Mouse (Mus musculus): Measurements from ENCODE around the gene Canx. TPM values are rescaled to one million over a fixed set of nuclear protein-coding genes. Genes with fewer than 3 reads are reported as not detected.
"Not testable (repeated sequence)": the region's sequence is repeated elsewhere in the genome, so short reads cannot be mapped to it uniquely, and the experiment has no call there.

The Canx gene
- total RNA-seq, 2 experiments from 2014 or later, result 365 to 415 TPM

- peak in 1 of 2 experiments; percentile 15 for DNase-seq (ENCODE audit: low spot score in 2 of 2)
- Histone ChIP-seq H3K4me3 (peak overlapping the region; percentile 96), H3K27ac (peak overlapping the region; percentile 95)
- TF ChIP-seq CTCF (conservative IDR thresholded peaks at IDR 0.05), result no peak
Measured at GRCm38 (mm10) chr11:50324751-50325471, 562 bp downstream of the Canx start.

GRCm38 (mm10) chr11:50323843-50324242 is 1.6 kb downstream of the Canx start:
- no peak for TF ChIP-seq CTCF (conservative IDR thresholded peaks at IDR 0.05)
- H3K27ac ChIP-seq, result no peak overlapping the region
- no peak for DNase-seq (ENCODE audit: low spot score in 2 of 2)
- peak overlapping the region; percentile 96 for H3K4me3 ChIP-seq

- no peak for TF ChIP-seq CTCF (conservative IDR thresholded peaks at IDR 0.05)
- no peak for DNase-seq (ENCODE audit: low spot score in 2 of 2)
- Histone ChIP-seq H3K27ac (no peak overlapping the region), H3K4me3 (no peak overlapping the region)
Measured at GRCm38 (mm10) chr11:50322345-50322744, 3.1 kb downstream of the Canx start.

GRCm38 (mm10) chr11:50321239-50321638 is 4.2 kb downstream of the Canx start:
- no peak for TF ChIP-seq CTCF (conservative IDR thresholded peaks at IDR 0.05)
- no peak for DNase-seq (ENCODE audit: low spot score in 2 of 2)
- H3K4me3 ChIP-seq, result no peak overlapping the region
- no peak overlapping the region for H3K27ac ChIP-seq

GRCm38 (mm10) chr11:50319343-50319742 is 6.1 kb downstream of the Canx start:
- H3K4me3 ChIP-seq; DNase-seq (ENCODE audit: low spot score in 2 of 2); H3K27ac ChIP-seq: not testable (repeated sequence)
- peak; percentile 53 for TF ChIP-seq CTCF (conservative IDR thresholded peaks at IDR 0.05)

- H3K4me3 ChIP-seq, result no peak overlapping the region
- no peak overlapping the region for H3K27ac ChIP-seq
- DNase-seq (ENCODE audit: low spot score in 2 of 2), result no peak
- TF ChIP-seq CTCF (conservative IDR thresholded peaks at IDR 0.05), result no peak
Measured at GRCm38 (mm10) chr11:50312803-50313202, 12.7 kb downstream of the Canx start.

- H3K27ac ChIP-seq, result no peak overlapping the region
- no peak for DNase-seq (ENCODE audit: low spot score in 2 of 2)
- no peak overlapping the region for H3K4me3 ChIP-seq
- TF ChIP-seq CTCF (conservative IDR thresholded peaks at IDR 0.05), result no peak
Measured at GRCm38 (mm10) chr11:50303406-50303805, 22.1 kb downstream of the Canx start.

- peak within 1 kb of the TSS; percentile 87 for H3K4me3 ChIP-seq
- H3K27ac ChIP-seq, result peak within 1 kb of the TSS; percentile 98
- DNase-seq (ENCODE audit: low spot score in 2 of 2), result peak; percentile 98
- no peak; the same call in 1 of the 2 replicates for TF ChIP-seq CTCF (conservative IDR thresholded peaks at IDR 0.05)
Measured at GRCm38 (mm10) chr11:50292190-50292855, 33.1 kb downstream of the Canx start, which contains the start of gene Maml1. Gene Maml1, minus strand, starts transcription at chr11:50292311.

GRCm38 (mm10) chr11:50291321-50292165 is 33.9 kb downstream of the Canx start:
- peak; percentile 19 for TF ChIP-seq CTCF (conservative IDR thresholded peaks at IDR 0.05)
- DNase-seq (ENCODE audit: low spot score in 2 of 2), result peak; percentile 18 to 25
- Histone ChIP-seq H3K27ac (peak overlapping the region; percentile 98), H3K4me3 (peak overlapping the region; percentile 87)

GRCm38 (mm10) chr11:50290486-50291225 is 34.8 kb downstream of the Canx start:
- TF ChIP-seq CTCF (conservative IDR thresholded peaks at IDR 0.05), result no peak
- DNase-seq (ENCODE audit: low spot score in 2 of 2), result no peak
- H3K27ac ChIP-seq, result peak overlapping the region; percentile 98
- peak overlapping the region; percentile 87 for H3K4me3 ChIP-seq

GRCm38 (mm10) chr11:50286428-50286827 is 39.0 kb downstream of the Canx start:
- no peak for TF ChIP-seq CTCF (conservative IDR thresholded peaks at IDR 0.05)
- Histone ChIP-seq H3K4me3 (no peak overlapping the region), H3K27ac (no peak overlapping the region)
- DNase-seq (ENCODE audit: low spot score in 2 of 2), result no peak

- H3K27ac ChIP-seq, result no peak overlapping the region
- no peak overlapping the region for H3K4me3 ChIP-seq
- no peak for DNase-seq (ENCODE audit: low spot score in 2 of 2)
- TF ChIP-seq CTCF (conservative IDR thresholded peaks at IDR 0.05), result no peak
Measured at GRCm38 (mm10) chr11:50285696-50286095, 39.8 kb downstream of the Canx start.
